Mouse (Mus musculus) midbrain, embryonic 15.5 days (tissue): Measurements from ENCODE around the gene Glod5. TPM values are rescaled to one million over a fixed set of nuclear protein-coding genes. Genes with fewer than 3 reads are reported as not detected.

Experiments
- ATAC-seq: fragments of 200-750 bp; cut with Nextera tagmentation; replicated peaks from 2 replicates; pipeline ENCODE4 v1.8.0; 2017; ENCODE audit warnings: moderate TSS enrichment
- H3K27ac ChIP-seq: fragments of 300-500 bp; sonication (generic); 2 replicates; pipeline ENCODE4 v1.5.1; 2015; ENCODE audit warnings: mild to moderate bottlenecking, inconsistent platforms
- H3K27me3 ChIP-seq: fragments of 300-500 bp; sonication (generic); replicated peaks from 2 replicates; pipeline ENCODE4 v1.6.1; 2015; ENCODE audit warnings: inconsistent platforms
- H3K36me3 ChIP-seq: fragments of 300-500 bp; sonication (generic); replicated peaks from 2 replicates; pipeline ENCODE4 v1.6.1; 2015; ENCODE audit warnings: inconsistent platforms
- H3K4me1 ChIP-seq: fragments of 300-500 bp; sonication (generic); 2 replicates; pipeline ENCODE4 v1.6.1; 2015; ENCODE audit warnings: inconsistent platforms
- H3K4me2 ChIP-seq: fragments of 300-500 bp; sonication (generic); 2 replicates; pipeline ENCODE4 v1.6.1; 2015; ENCODE audit warnings: inconsistent platforms, mild to moderate bottlenecking, moderate library complexity
- H3K4me3 ChIP-seq: fragments of 300-500 bp; sonication (generic); 2 replicates; pipeline ENCODE4 v1.5.1; 2015; ENCODE audit warnings: mild to moderate bottlenecking, inconsistent platforms
- H3K9ac ChIP-seq: fragments of 300-500 bp; sonication (generic); 2 replicates; pipeline ENCODE4 v1.6.1; 2015; ENCODE audit warnings: mild to moderate bottlenecking, inconsistent platforms
- H3K9me3 ChIP-seq: fragments of 300-500 bp; sonication (generic); 2 replicates; pipeline ENCODE4 v1.6.1; 2016; ENCODE audit warnings: inconsistent platforms
- WGBS: fragments of 180-500 bp; shearing (Covaris S2); methylation state at CpG from one replicate; pipeline ENCODE4 v1.1.7; 2015; ENCODE audit warnings: mixed read lengths; 5-methylcytosine and 5-hydroxymethylcytosine counted together
- polyA plus RNA-seq: library from polyadenylated mRNA; unstranded; fragments of >200 nt; fragmentation: Nextera tagmentation; extraction: Ambion mirVana; gene quantifications from 2 replicates; pipeline ENCODE4 v1.2.1, GENCODE M21; 2015

The Glod5 gene
- polyA plus RNA-seq, 1 experiment from 2014 or later: 0.27 TPM

- no peak overlapping the region for H3K27ac ChIP-seq
- H3K36me3 ChIP-seq: no peaks in the 10 kb centered on the region
- no peaks in the 10 kb centered on the region for H3K4me1 ChIP-seq
- H3K4me3 ChIP-seq: no peak overlapping the region
- H3K4me2 ChIP-seq: no peak overlapping the region
- no peaks in the 10 kb centered on the region for H3K27me3 ChIP-seq
- no peaks in the 10 kb centered on the region for H3K9me3 ChIP-seq
- WGBS: 74% methylated on average over 7 of the region's 7 CpGs
- ATAC-seq: no peak
- H3K9ac ChIP-seq: no peak overlapping the region
Measured at GRCm38 (mm10) chrX:7963829-7964626, 54.3 kb downstream of the Glod5 start.

DNA sequence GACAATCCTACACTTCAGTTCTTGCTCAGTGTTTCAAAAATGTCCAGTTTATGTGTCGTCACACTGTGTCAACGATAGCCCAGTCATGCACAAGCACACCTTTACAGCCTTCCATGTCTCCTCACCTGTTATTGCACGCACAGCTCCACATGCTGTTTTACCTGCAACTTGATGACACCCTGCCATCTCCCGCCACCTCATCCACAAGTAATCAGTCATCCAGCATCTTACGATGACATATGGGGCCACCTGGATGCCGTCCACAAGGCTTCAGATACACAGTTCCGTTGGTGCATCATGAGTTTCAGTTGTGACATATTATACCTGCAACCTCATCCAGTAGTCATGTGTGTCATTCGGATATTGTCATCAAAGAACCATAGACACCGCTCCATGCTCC, 59.4 kb downstream of the Glod5 start:
- no peak overlapping the region for H3K27ac ChIP-seq
- no peaks in the 10 kb centered on the region for H3K27me3 ChIP-seq
- H3K4me3 ChIP-seq: no peak overlapping the region
- H3K9me3 ChIP-seq: no peaks in the 10 kb centered on the region
- no peak overlapping the region for H3K9ac ChIP-seq
- H3K4me2 ChIP-seq: no peak overlapping the region
- WGBS: 91% methylated on average over 9 of the region's 9 CpGs
- ATAC-seq: no peak
- no peaks in the 10 kb centered on the region for H3K4me1 ChIP-seq
- no peaks in the 10 kb centered on the region for H3K36me3 ChIP-seq

Other genes starting within 250 kb of the Glod5 start
- gene Gripap1, start 228.7 kb downstream of the Glod5 start, polyA plus RNA-seq: 72.3 and 78.8 TPM in 2 replicates
- 2.3 and 2.9 TPM in 2 replicates for gene Kcnd1, start 196.2 kb downstream of the Glod5 start, polyA plus RNA-seq
- gene Otud5, start 177.1 kb downstream of the Glod5 start, polyA plus RNA-seq: 49.1 and 53.2 TPM in 2 replicates
- 21.7 and 22.1 TPM in 2 replicates for gene Pim2, start 140.2 kb downstream of the Glod5 start, polyA plus RNA-seq
- 42.2 and 42.9 TPM in 2 replicates for gene Slc35a2, start 134.5 kb downstream of the Glod5 start, polyA plus RNA-seq
- 222 and 224 TPM in 2 replicates for gene Pqbp1, start 119.2 kb downstream of the Glod5 start, polyA plus RNA-seq
- gene Timm17b, start 119.1 kb downstream of the Glod5 start, polyA plus RNA-seq: 173 and 178 TPM in 2 replicates
- not detected in 2 replicates for gene Gm10491, start 110.7 kb downstream of the Glod5 start, polyA plus RNA-seq
- 1.2 TPM in 1 of 2 replicates, not detected in the other for gene Gm10490, start 109.0 kb downstream of the Glod5 start, polyA plus RNA-seq
- gene Pcsk1n, start 98.7 kb downstream of the Glod5 start, polyA plus RNA-seq: 273 and 288 TPM in 2 replicates
- not detected in 2 replicates for gene Eras, start 89.9 kb downstream of the Glod5 start, polyA plus RNA-seq
- 76.8 and 79.0 TPM in 2 replicates for gene Hdac6, start 70.6 kb downstream of the Glod5 start, polyA plus RNA-seq
- 0.12 and 0.42 TPM in 2 replicates for gene Gata1, start 40.4 kb downstream of the Glod5 start, polyA plus RNA-seq
- 40.7 and 42.0 TPM in 2 replicates for gene Suv39h1, start 56.3 kb upstream of the Glod5 start, polyA plus RNA-seq
- gene Was, start 72.0 kb upstream of the Glod5 start, polyA plus RNA-seq: 0.13 and 0.18 TPM in 2 replicates
- gene Wdr13, start 114.4 kb upstream of the Glod5 start, polyA plus RNA-seq: 67.6 and 72.9 TPM in 2 replicates
- gene Rbm3, start 127.4 kb upstream of the Glod5 start, polyA plus RNA-seq: 272 and 285 TPM in 2 replicates
- 25.8 and 26.8 TPM in 2 replicates for gene Tbc1d25, start 157.7 kb upstream of the Glod5 start, polyA plus RNA-seq
- 26.9 and 31.8 TPM in 2 replicates for gene Ebp, start 175.0 kb upstream of the Glod5 start, polyA plus RNA-seq
- 53.0 and 53.9 TPM in 2 replicates for gene Porcn, start 188.0 kb upstream of the Glod5 start, polyA plus RNA-seq
- 51.3 and 51.7 TPM in 2 replicates for gene Ftsj1, start 233.9 kb upstream of the Glod5 start, polyA plus RNA-seq